Mouse (Mus musculus) gastrocnemius, adult 18-20 months (tissue): Measurements from ENCODE around the gene Vps26c. TPM values are rescaled to one million over a fixed set of nuclear protein-coding genes. Genes with fewer than 3 reads are reported as not detected.

Experiments
- DNase-seq: peaks from one replicate; pipeline ENCODE4 v3.0.0; 2021; ENCODE audit warnings: low spot score
- long read RNA-seq, 2 experiments: library from polyadenylated mRNA; stranded (forward); transcript quantifications; one replicate each; pipeline ENCODE4 v2.0.0; 2021
- total RNA-seq, 2 experiments: library from RNA; stranded (reverse); gene quantifications; 2 replicates each; pipeline ENCODE4 v1.2.3; 2021

Gene Vps26c
- 10 to 100 TPM in 1 of 2 experiments, 1 to 10 TPM in 1; 8.9 to 10.6 TPM for total RNA-seq
- long read RNA-seq, experiment 1, transcript Vps26c-201 (8 exons, 2,547 nt) = major isoform, 9 of 14 reads
- long read RNA-seq, experiment 1, partial matches to known transcripts = 0 of 14 reads
- long read RNA-seq, experiment 1, other reads (novel, unspliced or antisense) = 5 of 14 reads
- long read RNA-seq, experiment 2, transcript Vps26c-201 (8 exons, 2,547 nt) = major isoform, 10 of 16 reads
- long read RNA-seq, experiment 2, partial matches to known transcripts = 0 of 16 reads
- long read RNA-seq, experiment 2, other reads (novel, unspliced or antisense) = 6 of 16 reads

- peak; percentile 98 for DNase-seq
Observed at GRCm38 (mm10) chr16:94526344-94527151, at the start of gene Vps26c. Gene Vps26c (minus strand): TSS chr16:94526830.

- no peak for DNase-seq
Observed at GRCm38 (mm10) chr16:94575757-94576156, 49.1 kb upstream of the Vps26c start.

- DNase-seq = no peak
Observed at GRCm38 (mm10) chr16:94574718-94575094, 48.1 kb upstream of the Vps26c start.

GRCm38 (mm10) chr16:94574025-94574717, 47.5 kb upstream of the Vps26c start:
- DNase-seq = no peak

GRCm38 (mm10) chr16:94572422-94572821, 45.8 kb upstream of the Vps26c start:
- DNase-seq = no peak

- no peak for DNase-seq
Observed at GRCm38 (mm10) chr16:94571111-94571993, 44.7 kb upstream of the Vps26c start.

GRCm38 (mm10) chr16:94570361-94571041, 43.9 kb upstream of the Vps26c start:
- DNase-seq = peak; percentile 63

GRCm38 (mm10) chr16:94569229-94570176, 42.9 kb upstream of the Vps26c start, which contains the start of gene Dyrk1a:
Gene Dyrk1a (plus strand): TSS chr16:94570010.
- peak; percentile 99 for DNase-seq

GRCm38 (mm10) chr16:94568335-94569228, 42.0 kb upstream of the Vps26c start:
- peak; percentile 82 for DNase-seq

GRCm38 (mm10) chr16:94567751-94568150, 41.1 kb upstream of the Vps26c start:
- no peak for DNase-seq

GRCm38 (mm10) chr16:94566834-94567585, 40.4 kb upstream of the Vps26c start:
- DNase-seq = no peak

- DNase-seq = no peak
Observed at GRCm38 (mm10) chr16:94566124-94566523, 39.5 kb upstream of the Vps26c start.

- DNase-seq = no peak
Observed at GRCm38 (mm10) chr16:94560618-94561017, 34.0 kb upstream of the Vps26c start.

GRCm38 (mm10) chr16:94559782-94560181, 33.2 kb upstream of the Vps26c start:
- no peak for DNase-seq

- DNase-seq = no peak
Observed at GRCm38 (mm10) chr16:94559282-94559681, 32.7 kb upstream of the Vps26c start.

- DNase-seq = no peak
Observed at GRCm38 (mm10) chr16:94556228-94556627, 29.6 kb upstream of the Vps26c start.

- DNase-seq = no peak
Observed at GRCm38 (mm10) chr16:94555346-94555745, 28.7 kb upstream of the Vps26c start.
